ENCODE assay signal across 25 mouse cellular contexts in genomic region chr12:83126923-83127322, GRCm38 (mm10).
DNase-seq lines count a peak whose midpoint lies in the region; ATAC-seq and TF ChIP-seq lines count a peak whose summit lies in the region.
"Had no signal": no experiment of that assay in that cellular context is flagged by ENCODE, and none has a peak within 500 bp of the region (broad histone marks: within the 10 kb centered on the region; RNA-seq: fewer than 3 reads in every experiment).

No protein-coding gene starts in this region.

- H3K9ac ChIP-seq in lung, embryonic 15.5 days: no peak overlapping the region
- no peak overlapping the region for H3K9ac ChIP-seq in stomach, postnatal 0 days (ENCODE audit: low read length)
- H3K9ac ChIP-seq: embryonic facial prominence, embryonic 13.5 days; forebrain, embryonic 12.5 days; forebrain, embryonic 15.5 days; heart, embryonic 12.5 days; heart, embryonic 15.5 days; hindbrain, embryonic 14.5 days had no signal

- TF ChIP-seq CTCF in brain, embryonic 14.5 days (IDR thresholded peaks at IDR 0.05; ENCODE audit: borderline replicate concordance, extremely low read depth, insufficient read depth, insufficient read length): no peak
- no peak for TF ChIP-seq CTCF in stomach, postnatal 0 days (IDR thresholded peaks at IDR 0.05; ENCODE audit: low read depth)

- H3K4me3 ChIP-seq in lung, embryonic 15.5 days: no peak overlapping the region
- H3K4me3 ChIP-seq in hindbrain, embryonic 10.5 days: no peak overlapping the region
- no peak overlapping the region for H3K4me3 ChIP-seq in stomach, postnatal 0 days (ENCODE audit: low read depth, low read length)
- H3K4me3 ChIP-seq: embryonic facial prominence, embryonic 10.5 days; embryonic facial prominence, embryonic 13.5 days; erythroblast, embryonic 14.5 days; forebrain, embryonic 12.5 days; forebrain, embryonic 15.5 days; heart, embryonic 12.5 days; heart, embryonic 15.5 days had no signal

- DNase-seq in lung, postnatal 10 days: no peak
- DNase-seq in brain, embryonic 14.5 days (ENCODE audit: low read depth): peak; percentile 32
- DNase-seq in lung, postnatal 25 days (ENCODE audit: low spot score): peak; percentile 19
- no peak for DNase-seq in hindbrain, embryonic 10.5 days (ENCODE audit: low spot score)
- no peak for DNase-seq in stomach, postnatal 0 days (ENCODE audit: low spot score)
- DNase-seq: adrenal gland, adult 2 months; adrenal gland, postnatal 14 days; cerebellum, adult 8-10 months; cerebellum, postnatal 10 days; cerebellum, postnatal 36 days; embryo, embryonic 11 days; gastrocnemius, postnatal 25 days; heart, adult 18-20 months; heart, postnatal 10 days; heart, postnatal 36 days had no signal

- ATAC-seq in lung, embryonic 15.5 days (ENCODE audit: borderline replicate concordance, extremely low read depth, low FRiP score, low TSS enrichment): peak; percentile 50; the same call in 1 of the 2 replicates
- no peak for ATAC-seq in stomach, postnatal 0 days (ENCODE audit: low FRiP score, low TSS enrichment)
- ATAC-seq: CD4-positive, CD25-positive, alpha-beta regulatory T cell, adult 4 months; forebrain, embryonic 15.5 days had no signal

- no peaks in the 10 kb centered on the region for H3K27me3 ChIP-seq in lung, embryonic 15.5 days
- no peaks in the 10 kb centered on the region for H3K27me3 ChIP-seq in hindbrain, embryonic 10.5 days (ENCODE audit: insufficient read depth, poor library complexity, severe bottlenecking)
- H3K27me3 ChIP-seq in stomach, postnatal 0 days (ENCODE audit: control insufficient read depth, insufficient read depth, low read length): no peaks in the 10 kb centered on the region
- H3K27me3 ChIP-seq: embryonic facial prominence, embryonic 13.5 days; forebrain, embryonic 12.5 days; forebrain, embryonic 15.5 days; heart, embryonic 12.5 days; heart, embryonic 15.5 days had no signal

- H3K4me1 ChIP-seq in lung, embryonic 15.5 days: peaks cover 26% of the 10 kb centered on the region
- H3K4me1 ChIP-seq in hindbrain, embryonic 10.5 days (replicated peaks): peaks cover 5% of the 10 kb centered on the region; the same call in 1 of the 2 replicates
- H3K4me1 ChIP-seq in stomach, postnatal 0 days (replicated peaks; ENCODE audit: control insufficient read depth, insufficient read depth): no peaks in the 10 kb centered on the region
- H3K4me1 ChIP-seq: embryonic facial prominence, embryonic 13.5 days; forebrain, embryonic 15.5 days had no signal

- TF ChIP-seq POLR2A in brain, embryonic 14.5 days (IDR thresholded peaks at IDR 0.05; ENCODE audit: borderline replicate concordance, extremely low read depth, insufficient read depth, insufficient read length, poor library complexity, severe bottlenecking): no peak

- 46% methylated on average over 7 of the region's 7 CpGs for WGBS in lung, embryonic 15.5 days
- 90% methylated on average over 7 of the region's 7 CpGs for WGBS in hindbrain, embryonic 10.5 days
- WGBS in stomach, postnatal 0 days: 68% methylated on average over 7 of the region's 7 CpGs

- TF ChIP-seq EP300 in stomach, postnatal 0 days (optimal IDR thresholded peaks at IDR 0.05): no peak

- no peak overlapping the region for H3K4me2 ChIP-seq in lung, embryonic 15.5 days
- no peak overlapping the region for H3K4me2 ChIP-seq in stomach, postnatal 0 days (replicated peaks; ENCODE audit: low read depth)
- H3K4me2 ChIP-seq: embryonic facial prominence, embryonic 13.5 days; forebrain, embryonic 12.5 days; forebrain, embryonic 15.5 days; heart, embryonic 12.5 days; heart, embryonic 15.5 days; hindbrain, embryonic 14.5 days had no signal

- no peaks in the 10 kb centered on the region for H3K9me3 ChIP-seq in lung, embryonic 15.5 days
- no peaks in the 10 kb centered on the region for H3K9me3 ChIP-seq in hindbrain, embryonic 10.5 days
- no peaks in the 10 kb centered on the region for H3K9me3 ChIP-seq in stomach, postnatal 0 days (ENCODE audit: control insufficient read depth, low read length)
- H3K9me3 ChIP-seq: embryonic facial prominence, embryonic 10.5 days; embryonic facial prominence, embryonic 13.5 days; forebrain, embryonic 12.5 days; forebrain, embryonic 15.5 days; heart, embryonic 12.5 days; heart, embryonic 15.5 days had no signal

- no peaks in the 10 kb centered on the region for H3K36me3 ChIP-seq in lung, embryonic 15.5 days
- no peaks in the 10 kb centered on the region for H3K36me3 ChIP-seq in hindbrain, embryonic 10.5 days
- no peaks in the 10 kb centered on the region for H3K36me3 ChIP-seq in stomach, postnatal 0 days (ENCODE audit: control insufficient read depth, insufficient read depth, low read length)
- H3K36me3 ChIP-seq: embryonic facial prominence, embryonic 10.5 days; embryonic facial prominence, embryonic 13.5 days; forebrain, embryonic 12.5 days; forebrain, embryonic 15.5 days; heart, embryonic 12.5 days; heart, embryonic 15.5 days had no signal

- H3K27ac ChIP-seq in lung, embryonic 15.5 days: no peak overlapping the region
- H3K27ac ChIP-seq in hindbrain, embryonic 10.5 days: no peak overlapping the region
- no peak overlapping the region for H3K27ac ChIP-seq in stomach, postnatal 0 days (replicated peaks)
- H3K27ac ChIP-seq: embryonic facial prominence, embryonic 10.5 days; embryonic facial prominence, embryonic 13.5 days; forebrain, embryonic 12.5 days; forebrain, embryonic 15.5 days; heart, embryonic 15.5 days; hindbrain, embryonic 14.5 days had no signal

Comparison
In these comparisons a context has a peak if more than half of its experiments do, and no peak if none do; other contexts are left out.
1. DNase-seq: peak in brain, embryonic 14.5 days (single experiment) and lung, postnatal 25 days (single experiment); none in lung, postnatal 10 days (single experiment), hindbrain, embryonic 10.5 days (single experiment) and stomach, postnatal 0 days (single experiment).